Mouse (Mus musculus): ENCODE results near the gene Spry2. TPM values are rescaled to one million over a fixed set of nuclear protein-coding genes. Genes with fewer than 3 reads are reported as not detected.

Gene Spry2
- total RNA-seq, 1 experiment from 2014 or later, result 43.4 TPM

GRCm38 (mm10) chr14:105892941-105893622 lies 3.5 kb downstream of the Spry2 start:
- peak; percentile 14 for DNase-seq

- no peak for DNase-seq
Observed at GRCm38 (mm10) chr14:105890516-105891231, 5.9 kb downstream of the Spry2 start.

- no peak for DNase-seq
Observed at GRCm38 (mm10) chr14:105886643-105887374, 9.8 kb downstream of the Spry2 start.

- DNase-seq, result no peak
Observed at GRCm38 (mm10) chr14:105885249-105885648, 11.4 kb downstream of the Spry2 start.

GRCm38 (mm10) chr14:105883215-105883614 lies 13.4 kb downstream of the Spry2 start:
- no peak for DNase-seq

GRCm38 (mm10) chr14:105878359-105878758 lies 18.3 kb downstream of the Spry2 start:
- no peak for DNase-seq

GRCm38 (mm10) chr14:105876375-105876774 lies 20.2 kb downstream of the Spry2 start:
- no peak for DNase-seq

GRCm38 (mm10) chr14:105870370-105870936 lies 26.2 kb downstream of the Spry2 start:
- no peak for DNase-seq

GRCm38 (mm10) chr14:105865381-105865938 lies 31.2 kb downstream of the Spry2 start:
- DNase-seq, result no peak

- DNase-seq, result no peak
Observed at GRCm38 (mm10) chr14:105862199-105862598, 34.4 kb downstream of the Spry2 start.

- DNase-seq, result no peak
Observed at GRCm38 (mm10) chr14:105860920-105861319, 35.7 kb downstream of the Spry2 start.

GRCm38 (mm10) chr14:105860276-105860675 lies 36.3 kb downstream of the Spry2 start:
- no peak for DNase-seq

- no peak for DNase-seq
Observed at GRCm38 (mm10) chr14:105859876-105860275, 36.7 kb downstream of the Spry2 start.

GRCm38 (mm10) chr14:105859368-105859767 lies 37.3 kb downstream of the Spry2 start:
- no peak for DNase-seq

GRCm38 (mm10) chr14:105858935-105859334 lies 37.7 kb downstream of the Spry2 start:
- no peak for DNase-seq

- DNase-seq, result no peak
Observed at GRCm38 (mm10) chr14:105851359-105852067, 45.1 kb downstream of the Spry2 start.

Other genes starting within 250 kb of the Spry2 start
- not detected in 2 replicates for gene Trim52, start 209.4 kb upstream of the Spry2 start, total RNA-seq (2021)